Mouse (Mus musculus): Measurements from ENCODE around the gene Pold1. TPM values are rescaled to one million over a fixed set of nuclear protein-coding genes. Genes with fewer than 3 reads are reported as not detected.
A peak's percentile ranks its signal among the peaks of the same experiment; 100 is the strongest.

Gene Pold1
- polyA plus RNA-seq, 1 experiment from 2014 or later: 68.4 TPM

DNA sequence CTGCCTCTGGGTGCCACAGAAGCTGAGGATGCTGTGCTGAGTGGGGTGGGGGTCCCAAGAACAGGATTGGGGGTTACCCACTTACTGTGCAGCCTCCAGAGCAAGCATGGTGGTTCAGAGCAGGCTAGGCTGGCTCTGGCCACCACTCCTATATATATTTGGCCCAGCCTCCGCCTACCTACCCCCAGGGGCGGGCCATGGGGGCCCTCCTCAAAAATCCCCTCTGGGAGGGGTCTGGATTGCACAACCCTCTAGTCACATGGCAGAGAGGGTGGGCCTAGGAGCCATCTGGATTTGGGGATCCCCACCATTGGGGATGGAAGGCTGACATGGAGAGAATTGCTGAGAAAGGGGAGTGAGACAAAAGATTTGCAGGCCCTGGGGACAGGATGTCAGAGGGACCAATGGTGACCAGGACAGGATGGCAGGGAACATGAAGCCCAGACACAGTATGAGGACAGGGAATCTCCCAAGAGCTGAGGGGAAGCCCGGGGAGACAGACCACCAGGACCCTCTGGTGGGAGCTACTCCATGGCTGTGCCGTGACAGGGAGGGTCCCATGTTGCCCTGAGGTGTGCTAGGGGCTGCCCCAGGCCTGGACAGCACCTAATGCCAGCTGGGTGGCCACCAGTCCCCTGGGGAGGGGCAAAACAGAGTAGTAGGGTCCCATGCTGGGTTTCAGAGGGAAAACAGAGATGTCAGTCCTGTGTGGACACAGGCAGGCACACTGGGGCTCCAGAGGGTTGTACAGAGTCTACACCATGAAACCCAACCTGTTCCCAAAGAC is 16.5 kb downstream of the Pold1 start, which contains the start of gene Spib:
Gene Spib (minus strand): TSS at position 126 of the 787 bp plus-strand sequence.
- H3K27ac ChIP-seq: no peak within 1 kb of the TSS
- H3K9me3 ChIP-seq (replicated peaks): no peaks in the 10 kb centered on the region

DNA sequence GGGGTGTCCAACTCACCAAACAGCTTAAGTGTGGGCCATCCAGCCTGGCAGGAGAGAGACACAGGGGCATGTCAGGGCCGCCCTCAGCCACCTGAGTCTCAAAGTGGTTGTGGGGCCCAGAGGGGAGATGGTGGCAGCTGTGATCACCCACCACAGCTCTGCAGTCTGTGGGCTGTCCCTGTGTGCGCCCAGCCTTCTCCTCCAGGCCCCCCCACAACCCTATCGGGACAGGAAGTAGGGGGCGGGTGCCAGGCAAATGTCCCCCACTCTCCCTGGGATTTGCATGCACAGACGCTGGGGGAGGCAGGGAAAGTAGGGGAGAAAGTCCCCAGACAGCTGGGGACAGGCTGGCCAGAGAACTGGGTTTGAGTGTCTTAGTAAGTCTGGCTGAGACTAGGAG is 17.4 kb downstream of the Pold1 start:
- Histone ChIP-seq H3K4me3 (replicated peaks) (no peak overlapping the region), H3K9me3 (replicated peaks) (no peaks in the 10 kb centered on the region), H3K27ac (no peak overlapping the region), H3K27me3 (peaks cover 20% of the 10 kb centered on the region), H3K36me3 (peaks cover 41% of the 10 kb centered on the region), H3K4me1 (replicated peaks) (peaks cover 27% of the 10 kb centered on the region), H3K4me2 (no peak overlapping the region), H3K9ac (no peak overlapping the region)
- DNase-seq: no peak
- WGBS (ENCODE audit: insufficient replicate concordance): 20% methylated on average over 5 of the region's 5 CpGs
- ATAC-seq (ENCODE audit: low read depth): no peak

More for the DNA sequence above, 16.5 kb downstream of the Pold1 start, which contains the start of gene Spib:
- Histone ChIP-seq H3K36me3 (peaks cover 50% of the 10 kb centered on the region), H3K4me3 (replicated peaks) (no peak within 1 kb of the TSS), H3K9ac (no peak within 1 kb of the TSS), H3K4me2 (no peak within 1 kb of the TSS), H3K27me3 (peaks cover 11% of the 10 kb centered on the region), H3K4me1 (replicated peaks) (peaks cover 27% of the 10 kb centered on the region)
- WGBS (ENCODE audit: insufficient replicate concordance): 58% methylated on average over 4 of the region's 4 CpGs
- DNase-seq: no peak
- ATAC-seq (ENCODE audit: low read depth): no peak

DNA sequence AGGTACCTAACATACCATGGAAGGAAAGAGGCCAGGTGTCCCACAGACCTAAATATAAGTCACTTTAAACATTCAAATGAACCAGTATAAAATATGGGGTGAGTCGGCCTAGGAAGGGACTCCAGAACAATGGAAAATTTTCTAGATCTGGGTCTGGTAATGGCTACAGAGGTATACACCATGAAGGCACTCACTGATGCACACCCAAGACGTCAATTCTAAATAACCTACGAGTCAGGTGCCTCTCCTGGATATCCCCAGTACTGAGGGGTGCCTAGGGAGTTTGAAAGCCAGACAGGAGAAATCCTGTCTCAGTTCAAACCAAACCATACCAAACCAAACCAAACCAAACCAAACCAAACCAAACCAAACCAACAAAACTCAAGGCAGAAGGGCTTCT is 18.1 kb downstream of the Pold1 start:
- no peak overlapping the region for H3K9ac ChIP-seq
- peaks cover 27% of the 10 kb centered on the region for H3K27me3 ChIP-seq
- no peak overlapping the region for H3K4me2 ChIP-seq
- 70% methylated on average over 3 of the region's 3 CpGs for WGBS (ENCODE audit: insufficient replicate concordance)
- no peak for ATAC-seq (ENCODE audit: low read depth)
- no peak overlapping the region for H3K4me3 ChIP-seq (replicated peaks)
- no peak overlapping the region for H3K27ac ChIP-seq
- no peak for DNase-seq
- no peaks in the 10 kb centered on the region for H3K9me3 ChIP-seq (replicated peaks)
- H3K4me1 ChIP-seq (replicated peaks): peaks cover 27% of the 10 kb centered on the region
- H3K36me3 ChIP-seq: peaks cover 34% of the 10 kb centered on the region

DNA sequence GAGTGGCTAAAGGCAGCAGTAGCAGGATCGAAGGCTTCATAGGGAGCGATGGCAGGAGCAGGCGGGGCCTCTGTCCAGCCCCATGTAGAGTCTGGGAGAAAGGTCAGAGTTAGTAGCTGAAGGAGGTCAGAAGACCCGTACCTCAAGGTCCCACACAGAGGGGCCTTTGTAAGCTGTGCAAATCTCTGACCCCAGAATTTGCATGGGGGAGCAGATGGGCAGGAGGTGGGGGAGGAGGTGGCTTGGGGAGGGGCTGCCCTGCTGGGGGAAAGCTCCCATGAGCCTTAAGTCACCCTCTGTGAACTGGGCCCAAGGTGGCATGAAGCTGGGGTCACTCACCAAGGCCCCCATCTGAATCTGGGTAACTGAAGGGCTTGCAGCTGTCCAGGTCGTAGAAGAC is 19.1 kb downstream of the Pold1 start:
- peaks cover 37% of the 10 kb centered on the region for H3K27me3 ChIP-seq
- DNase-seq: no peak

DNA sequence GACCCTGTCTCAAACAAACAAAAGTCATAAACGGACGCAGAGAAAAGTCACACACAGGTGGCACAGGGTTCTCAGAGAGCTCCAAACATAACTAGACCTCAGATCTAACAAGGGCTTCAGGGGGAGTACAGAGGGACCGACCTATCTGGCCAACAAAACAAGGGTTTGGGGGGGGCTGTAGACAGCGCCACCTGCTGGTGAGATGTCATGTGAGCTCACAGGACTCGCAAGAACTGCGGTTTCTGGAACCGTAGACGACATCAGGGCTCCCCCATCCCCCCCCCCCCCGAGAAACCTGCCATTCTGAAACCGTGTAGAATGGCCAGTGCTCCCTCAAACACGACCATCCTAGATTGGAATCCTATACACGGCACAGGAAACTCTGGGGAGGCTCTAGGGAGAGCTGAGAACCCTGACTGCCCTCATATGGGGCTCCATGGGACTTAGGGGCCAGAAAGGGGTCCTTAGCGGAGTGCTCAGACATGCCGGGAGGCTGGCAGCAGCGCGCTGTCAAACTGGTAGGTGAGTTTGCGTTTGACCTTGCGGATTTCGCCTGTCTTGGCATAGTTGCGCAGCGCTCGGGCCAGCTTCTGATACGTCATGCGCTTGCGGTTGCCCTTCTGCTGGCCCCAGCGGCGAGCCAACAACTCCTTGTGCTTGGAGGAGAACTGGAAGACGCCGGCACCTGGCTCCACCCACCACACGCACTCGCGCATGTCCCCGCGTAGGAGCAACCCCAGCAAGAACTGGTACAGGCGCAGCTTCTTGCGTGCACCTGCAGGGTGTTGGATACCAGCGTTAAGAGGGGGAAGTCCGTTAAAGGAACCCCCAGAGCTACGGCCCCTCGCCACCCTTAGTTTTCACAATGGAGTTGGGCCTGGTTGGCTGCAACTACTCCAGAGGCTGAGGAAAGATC is 20.9 kb downstream of the Pold1 start:
- DNase-seq: peak; percentile 65
- Histone ChIP-seq H3K4me2 (peak overlapping the region; percentile 79), H3K27ac (no peak overlapping the region), H3K27me3 (peaks cover 55% of the 10 kb centered on the region), H3K4me3 (replicated peaks) (peak overlapping the region; percentile 51), H3K4me1 (replicated peaks) (peaks cover 15% of the 10 kb centered on the region), H3K36me3 (peaks cover 6% of the 10 kb centered on the region), H3K9me3 (replicated peaks) (no peaks in the 10 kb centered on the region), H3K9ac (peak overlapping the region; percentile 65)
- ATAC-seq (ENCODE audit: low read depth): peak; percentile 63
- WGBS (ENCODE audit: insufficient replicate concordance): 5% methylated on average over 40 of the region's 40 CpGs

More for the DNA sequence above, 19.1 kb downstream of the Pold1 start:
- Histone ChIP-seq H3K36me3 (peaks cover 24% of the 10 kb centered on the region), H3K27ac (no peak overlapping the region), H3K9me3 (replicated peaks) (no peaks in the 10 kb centered on the region), H3K4me1 (replicated peaks) (peaks cover 27% of the 10 kb centered on the region), H3K9ac (no peak overlapping the region), H3K4me3 (replicated peaks) (no peak overlapping the region), H3K4me2 (no peak overlapping the region)
- 63% methylated on average over 5 of the region's 5 CpGs for WGBS (ENCODE audit: insufficient replicate concordance)
- ATAC-seq (ENCODE audit: low read depth): no peak

DNA sequence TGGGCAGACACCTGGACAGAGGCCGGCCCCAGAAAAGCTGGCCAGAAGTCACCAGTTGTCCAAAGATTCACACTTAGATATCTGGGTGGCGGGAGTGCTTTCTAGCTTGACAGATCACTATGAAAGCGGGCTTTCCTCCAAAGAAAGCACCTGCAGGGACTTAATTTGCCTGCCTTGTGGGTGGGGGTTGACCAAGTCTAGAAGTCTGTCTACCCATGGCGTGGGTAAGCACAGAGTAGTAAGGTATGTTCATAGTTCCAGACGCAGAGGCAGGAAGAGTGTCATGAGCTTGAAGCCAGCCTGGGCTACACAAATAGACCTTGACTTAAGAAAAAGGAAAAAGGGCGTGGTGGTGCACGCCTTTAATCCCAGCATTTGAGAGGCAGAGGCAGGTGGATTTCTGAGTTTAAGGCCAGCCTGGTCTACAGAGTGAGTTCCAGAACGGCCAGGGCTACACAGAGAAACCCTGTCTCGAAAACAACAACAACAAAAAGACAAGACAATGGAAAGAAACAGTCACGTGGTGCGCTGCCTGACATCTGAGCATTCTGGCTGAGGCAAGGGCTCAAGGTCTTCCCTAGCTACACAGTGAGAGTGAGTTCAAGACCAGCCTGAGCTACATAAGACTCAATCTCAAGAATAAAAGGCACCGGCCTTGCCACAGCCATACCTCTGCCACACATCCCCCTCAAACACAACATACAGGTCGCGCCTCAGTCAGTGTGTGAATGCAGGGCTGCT is 22.1 kb downstream of the Pold1 start:
- ATAC-seq (ENCODE audit: low read depth): no peak
- Histone ChIP-seq H3K4me3 (replicated peaks) (no peak overlapping the region), H3K9ac (no peak overlapping the region), H3K4me1 (replicated peaks) (peaks cover 11% of the 10 kb centered on the region), H3K4me2 (no peak overlapping the region), H3K36me3 (no peaks in the 10 kb centered on the region), H3K27me3 (peaks cover 67% of the 10 kb centered on the region), H3K27ac (no peak overlapping the region), H3K9me3 (replicated peaks) (no peaks in the 10 kb centered on the region)
- DNase-seq: no peak
- WGBS (ENCODE audit: insufficient replicate concordance): 71% methylated on average over 14 of the region's 14 CpGs

DNA sequence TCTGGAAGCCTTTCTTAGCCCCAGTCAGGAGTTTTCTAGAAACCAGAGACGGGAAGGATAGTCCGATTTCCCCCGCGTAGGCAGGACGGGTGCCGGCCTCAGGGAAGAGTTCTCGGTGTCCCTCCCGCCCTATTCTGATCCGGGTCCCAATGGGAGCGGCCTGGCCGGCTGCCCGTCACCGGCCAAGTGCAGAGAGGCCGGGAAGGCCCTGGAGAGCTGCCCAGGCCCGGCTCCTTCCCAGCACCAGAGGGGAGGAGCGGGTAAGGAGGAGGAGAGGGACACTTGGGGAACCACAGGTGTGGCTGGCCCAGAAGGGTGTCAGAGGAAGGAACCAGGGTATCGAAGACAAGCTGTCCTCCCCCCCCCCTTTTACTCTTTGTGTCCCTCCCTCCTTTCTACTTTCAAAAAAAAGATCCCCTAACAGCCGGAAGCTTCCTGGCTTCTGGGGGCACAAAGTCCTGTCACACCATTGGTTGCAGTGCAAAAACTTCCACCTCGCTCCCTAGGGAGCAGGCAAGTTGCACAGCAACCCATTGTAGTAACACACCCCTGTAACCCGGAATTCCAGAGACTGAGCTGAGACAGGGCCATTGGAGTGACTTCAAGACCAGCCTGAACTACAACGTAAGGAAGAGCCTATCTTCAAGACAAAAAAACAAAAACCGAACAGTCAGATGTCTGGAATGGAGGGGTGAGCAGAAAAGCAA is 23.4 kb downstream of the Pold1 start:
- Histone ChIP-seq H3K9me3 (replicated peaks) (no peaks in the 10 kb centered on the region), H3K27ac (no peak overlapping the region), H3K4me1 (replicated peaks) (peaks cover 11% of the 10 kb centered on the region), H3K9ac (no peak overlapping the region), H3K27me3 (peaks cover 78% of the 10 kb centered on the region), H3K4me2 (no peak overlapping the region), H3K36me3 (no peaks in the 10 kb centered on the region), H3K4me3 (replicated peaks) (no peak overlapping the region)
- DNase-seq: no peak
- 19% methylated on average over 22 of the region's 22 CpGs for WGBS (ENCODE audit: insufficient replicate concordance)
- ATAC-seq (ENCODE audit: low read depth): no peak

DNA sequence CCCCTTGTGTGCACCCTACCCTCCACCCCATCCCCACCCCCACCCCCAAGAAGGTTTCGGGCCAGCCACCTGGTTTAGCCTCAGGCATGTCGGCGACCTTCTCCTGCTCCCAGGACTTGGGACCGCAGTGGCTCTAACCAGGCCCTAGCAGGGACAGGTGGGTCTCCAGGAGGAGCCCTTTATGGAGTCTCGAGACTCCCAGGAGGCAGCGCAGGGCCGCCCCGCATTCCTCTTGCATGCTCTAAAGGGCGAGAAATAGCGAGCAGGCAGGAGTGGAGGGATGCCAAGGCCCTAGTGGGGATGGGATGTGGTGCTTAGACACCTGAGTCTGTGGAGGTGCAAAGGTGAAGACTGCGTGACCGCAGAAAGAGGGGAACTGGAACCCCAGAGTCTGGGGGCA is 24.1 kb downstream of the Pold1 start, which contains the start of gene Mybpc2:
Gene Mybpc2 (minus strand): TSS at position 155 of the 400 bp plus-strand sequence.
- DNase-seq: no peak
- Histone ChIP-seq H3K4me3 (replicated peaks) (no peak within 1 kb of the TSS), H3K9me3 (replicated peaks) (no peaks in the 10 kb centered on the region), H3K9ac (no peak within 1 kb of the TSS), H3K27me3 (peaks cover 78% of the 10 kb centered on the region), H3K36me3 (no peaks in the 10 kb centered on the region), H3K4me1 (replicated peaks) (peaks cover 11% of the 10 kb centered on the region), H3K27ac (no peak within 1 kb of the TSS), H3K4me2 (no peak within 1 kb of the TSS)
- no peak for ATAC-seq (ENCODE audit: low read depth)
- WGBS (ENCODE audit: insufficient replicate concordance): 34% methylated on average over 12 of the region's 12 CpGs

DNA sequence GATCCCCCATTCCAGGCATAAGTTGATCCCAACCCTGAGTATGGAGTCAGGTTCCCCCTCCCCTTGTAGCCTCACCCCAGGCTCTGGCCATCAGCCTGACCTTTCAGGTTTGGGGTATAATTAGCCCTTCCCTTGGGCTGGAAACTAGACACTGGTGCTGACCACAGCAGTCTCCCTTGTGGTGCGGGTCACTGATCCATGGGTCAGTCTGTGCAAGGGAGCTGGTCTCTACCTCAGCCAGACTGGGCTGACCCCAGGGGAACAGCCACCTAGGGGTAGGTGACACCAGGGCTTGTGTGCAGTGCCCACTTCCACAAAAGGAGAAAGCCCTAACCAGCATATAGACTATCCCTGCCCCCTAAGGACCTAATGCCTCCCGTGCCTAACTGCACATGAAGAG is 25.6 kb downstream of the Pold1 start:
- Histone ChIP-seq H3K27ac (no peak overlapping the region), H3K36me3 (no peaks in the 10 kb centered on the region), H3K9me3 (replicated peaks) (no peaks in the 10 kb centered on the region), H3K4me3 (replicated peaks) (no peak overlapping the region), H3K4me2 (no peak overlapping the region), H3K27me3 (peaks cover 77% of the 10 kb centered on the region), H3K4me1 (replicated peaks) (peaks cover 5% of the 10 kb centered on the region), H3K9ac (no peak overlapping the region)
- WGBS (ENCODE audit: insufficient replicate concordance): 46% methylated on average over 2 of the region's 2 CpGs
- DNase-seq: no peak
- ATAC-seq (ENCODE audit: low read depth): no peak

DNA sequence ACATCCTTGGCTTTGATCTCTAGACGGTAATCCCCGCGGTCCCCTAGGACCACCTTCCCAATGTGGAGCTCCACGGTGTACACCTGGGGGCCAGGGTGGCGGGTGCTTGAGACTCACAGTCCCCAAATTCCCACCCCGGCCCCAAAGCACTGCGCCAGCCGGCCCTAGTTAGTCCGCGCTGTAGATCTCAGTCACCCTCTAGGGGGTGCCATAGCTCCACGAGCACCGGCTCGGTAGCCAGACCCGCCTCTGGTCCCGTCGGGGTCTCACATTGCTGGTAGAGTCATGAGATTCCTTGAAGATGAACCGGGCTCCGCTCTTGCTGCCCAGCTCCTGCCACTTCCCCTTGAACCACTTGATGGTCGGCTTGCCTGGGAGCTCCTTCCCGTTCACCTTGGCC is 26.9 kb downstream of the Pold1 start:
- DNase-seq: no peak
- Histone ChIP-seq H3K4me2 (no peak overlapping the region), H3K9ac (no peak overlapping the region)

More for the DNA sequence above, 26.9 kb downstream of the Pold1 start:
- Histone ChIP-seq H3K4me3 (replicated peaks) (no peak overlapping the region), H3K27me3 (peaks cover 72% of the 10 kb centered on the region), H3K4me1 (replicated peaks) (no peaks in the 10 kb centered on the region), H3K27ac (no peak overlapping the region), H3K36me3 (no peaks in the 10 kb centered on the region), H3K9me3 (replicated peaks) (no peaks in the 10 kb centered on the region)
- peak; percentile 29; the same call in 1 of the 2 replicates for ATAC-seq (ENCODE audit: low read depth)
- 4% methylated on average over 20 of the region's 20 CpGs for WGBS (ENCODE audit: insufficient replicate concordance)

Measured in liver, embryonic 13.5 days (tissue).